Mouse (Mus musculus) neural tube, embryonic 15.5 days (tissue): ENCODE data around the gene Itgal. TPM values are rescaled to one million over a fixed set of nuclear protein-coding genes. Genes with fewer than 3 reads are reported as not detected.

Experiments used
- ATAC-seq: fragments of 200-750 bp; cut with Nextera tagmentation; 2 replicates; pipeline ENCODE4 v1.8.0; 2017; ENCODE audit warnings: mild to moderate bottlenecking, moderate TSS enrichment, moderate library complexity; ENCODE audit not compliant: low FRiP score
- H3K27ac ChIP-seq: fragments of 300-500 bp; sonication (generic); replicated peaks from 2 replicates; pipeline ENCODE4 v1.5.1; 2015; ENCODE audit warnings: mild to moderate bottlenecking, inconsistent platforms
- H3K27me3 ChIP-seq: fragments of 300-500 bp; sonication (generic); replicated peaks from 2 replicates; pipeline ENCODE4 v1.6.1; 2015; ENCODE audit warnings: inconsistent platforms
- H3K36me3 ChIP-seq: fragments of 300-500 bp; sonication (generic); 2 replicates; pipeline ENCODE4 v1.6.1; 2015; ENCODE audit warnings: inconsistent platforms
- H3K4me1 ChIP-seq: fragments of 300-500 bp; sonication (generic); 2 replicates; pipeline ENCODE4 v1.6.1; 2015; ENCODE audit warnings: inconsistent platforms
- H3K4me2 ChIP-seq: fragments of 300-500 bp; sonication (generic); 2 replicates; pipeline ENCODE4 v1.6.1; 2015; ENCODE audit warnings: inconsistent platforms, mild to moderate bottlenecking, moderate library complexity
- H3K4me3 ChIP-seq: fragments of 300-500 bp; sonication (generic); replicated peaks from 2 replicates; pipeline ENCODE4 v1.5.1; 2015; ENCODE audit warnings: mild to moderate bottlenecking, inconsistent platforms
- H3K9ac ChIP-seq: fragments of 300-500 bp; sonication (generic); replicated peaks from 2 replicates; pipeline ENCODE4 v1.6.1; 2015; ENCODE audit warnings: mild to moderate bottlenecking, inconsistent platforms
- H3K9me3 ChIP-seq: fragments of 300-500 bp; sonication (generic); replicated peaks from 2 replicates; pipeline ENCODE4 v1.6.1; 2016; ENCODE audit warnings: inconsistent platforms
- WGBS: fragments of 180-500 bp; shearing (Covaris S2); methylation state at CpG from one replicate; pipeline ENCODE4 v1.1.7; 2015; ENCODE audit warnings: mixed read lengths; 5-methylcytosine and 5-hydroxymethylcytosine counted together
- polyA plus RNA-seq: library from polyadenylated mRNA; unstranded; fragments of >200 nt; fragmentation: Nextera tagmentation; extraction: Ambion mirVana; gene quantifications from 2 replicates; pipeline ENCODE4 v1.2.1, GENCODE M21; 2015

Gene Itgal
- polyA plus RNA-seq, 1 experiment from 2014 or later, result 0.18 TPM

DNA sequence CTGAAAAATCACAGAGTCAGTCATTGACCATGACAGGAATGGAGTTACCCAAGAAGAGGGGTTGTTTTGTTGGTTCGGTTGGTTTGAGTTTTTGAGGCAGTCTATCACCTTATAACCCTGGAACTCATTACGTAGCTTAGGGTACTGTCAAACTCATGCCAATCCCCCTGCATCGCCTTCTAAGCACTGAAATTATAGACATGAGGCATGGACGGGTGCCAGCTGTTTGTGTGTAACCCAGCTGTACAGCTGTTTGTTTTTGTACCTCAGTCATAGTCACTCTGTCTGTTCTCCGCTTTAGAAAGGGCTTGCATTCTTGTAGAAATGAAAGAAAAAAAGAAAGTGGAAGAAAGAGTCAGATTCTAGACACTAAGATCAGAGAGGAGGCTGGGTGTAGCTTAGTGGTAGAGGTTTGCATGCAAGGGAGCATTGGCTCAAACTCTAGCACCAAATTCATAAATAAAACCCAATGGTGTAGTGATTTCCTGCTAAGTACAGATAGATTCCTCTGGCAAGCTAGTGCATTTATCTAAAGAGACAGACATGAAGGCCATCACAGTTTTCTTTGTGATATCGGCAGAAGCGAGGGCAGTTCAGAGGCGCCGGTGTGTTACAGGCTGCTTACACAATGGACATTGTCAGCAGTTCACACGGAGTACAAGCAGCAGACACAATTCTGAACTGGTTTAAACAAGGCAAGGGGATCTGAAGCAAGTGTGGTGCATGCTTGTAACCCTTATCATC is 33.7 kb upstream of the Itgal start:
- H3K27me3 ChIP-seq, result no peaks in the 10 kb centered on the region
- WGBS, result 87% methylated on average over 10 of the region's 10 CpGs
- H3K9me3 ChIP-seq, result no peaks in the 10 kb centered on the region
- H3K4me3 ChIP-seq, result no peak overlapping the region
- no peaks in the 10 kb centered on the region for H3K36me3 ChIP-seq
- peaks cover 18% of the 10 kb centered on the region for H3K4me1 ChIP-seq
- no peak overlapping the region for H3K27ac ChIP-seq
- ATAC-seq, result no peak
- H3K9ac ChIP-seq, result no peak overlapping the region
- H3K4me2 ChIP-seq, result no peak overlapping the region

GRCm38 (mm10) chr7:127263526-127263925 is 32.5 kb upstream of the Itgal start:
- Histone ChIP-seq H3K9me3 (0 out of 2 replicates have a peak, but pooled peaks cover 5% of the 10 kb centered on the region), H3K4me3 (no peak overlapping the region), H3K36me3 (peaks cover 5% of the 10 kb centered on the region), H3K27ac (no peak overlapping the region), H3K9ac (no peak overlapping the region), H3K27me3 (no peaks in the 10 kb centered on the region), H3K4me1 (peaks cover 18% of the 10 kb centered on the region), H3K4me2 (no peak overlapping the region)
- WGBS, result 97% methylated on average over 3 of the region's 3 CpGs
- ATAC-seq, result no peak

DNA sequence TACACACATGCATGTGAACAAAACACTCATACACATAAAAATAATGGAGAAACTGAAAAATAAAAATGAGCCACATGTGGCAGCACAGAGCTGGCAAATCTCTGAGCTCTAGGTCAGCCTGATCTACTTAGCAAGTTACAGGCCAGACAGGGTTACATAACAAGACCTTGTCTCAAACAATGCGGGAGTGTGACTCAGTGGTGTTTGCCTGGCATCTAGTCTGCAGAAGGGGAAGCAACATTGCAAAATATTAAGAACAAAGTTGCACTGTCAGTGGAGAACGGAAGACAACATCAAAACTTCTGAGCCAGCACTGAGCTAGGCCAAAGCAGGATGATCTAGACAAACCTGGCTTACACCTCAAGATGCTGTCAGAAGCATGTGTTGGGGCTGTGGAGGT is 25.8 kb upstream of the Itgal start:
- H3K4me2 ChIP-seq, result no peak overlapping the region
- WGBS, result 96% methylated on average over 2 of the region's 2 CpGs
- peaks cover 29% of the 10 kb centered on the region for H3K36me3 ChIP-seq
- no peaks in the 10 kb centered on the region for H3K27me3 ChIP-seq
- ATAC-seq, result no peak
- peaks cover 28% of the 10 kb centered on the region for H3K4me1 ChIP-seq
- H3K9me3 ChIP-seq, result 0 out of 2 replicates have a peak, but pooled peaks cover 9% of the 10 kb centered on the region
- H3K4me3 ChIP-seq, result no peak overlapping the region
- no peak overlapping the region for H3K9ac ChIP-seq
- no peak overlapping the region for H3K27ac ChIP-seq

DNA sequence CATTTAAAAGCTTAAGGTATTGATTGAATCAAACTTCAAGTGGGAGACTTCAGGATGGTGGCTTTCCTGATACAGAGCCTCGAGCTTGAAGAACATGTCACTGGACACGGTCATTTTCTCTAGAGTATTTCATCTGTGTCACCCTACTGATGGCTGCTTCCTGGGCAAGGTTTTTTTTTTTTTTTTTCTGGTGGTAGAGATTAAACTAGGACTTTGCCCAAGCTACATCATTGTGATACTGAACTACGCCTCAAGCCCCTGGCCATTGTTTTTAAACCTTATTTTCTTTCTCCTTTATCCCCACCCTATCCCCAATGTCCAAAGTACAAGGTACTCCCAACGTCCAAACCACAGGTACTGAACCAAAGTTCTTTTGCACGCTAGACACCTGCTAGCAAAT is 25.4 kb upstream of the Itgal start:
- H3K27me3 ChIP-seq, result no peaks in the 10 kb centered on the region
- no peak overlapping the region for H3K9ac ChIP-seq
- peaks cover 29% of the 10 kb centered on the region for H3K36me3 ChIP-seq
- 97% methylated on average over 5 of the region's 5 CpGs for WGBS
- no peak overlapping the region for H3K27ac ChIP-seq
- ATAC-seq, result no peak
- no peak overlapping the region for H3K4me3 ChIP-seq
- no peak overlapping the region for H3K4me2 ChIP-seq
- H3K4me1 ChIP-seq, result peaks cover 28% of the 10 kb centered on the region
- 0 out of 2 replicates have a peak, but pooled peaks cover 9% of the 10 kb centered on the region for H3K9me3 ChIP-seq

- 94% methylated on average over 4 of the region's 4 CpGs for WGBS
Measured at GRCm38 (mm10) chr7:127271093-127271492, 25.0 kb upstream of the Itgal start.

DNA sequence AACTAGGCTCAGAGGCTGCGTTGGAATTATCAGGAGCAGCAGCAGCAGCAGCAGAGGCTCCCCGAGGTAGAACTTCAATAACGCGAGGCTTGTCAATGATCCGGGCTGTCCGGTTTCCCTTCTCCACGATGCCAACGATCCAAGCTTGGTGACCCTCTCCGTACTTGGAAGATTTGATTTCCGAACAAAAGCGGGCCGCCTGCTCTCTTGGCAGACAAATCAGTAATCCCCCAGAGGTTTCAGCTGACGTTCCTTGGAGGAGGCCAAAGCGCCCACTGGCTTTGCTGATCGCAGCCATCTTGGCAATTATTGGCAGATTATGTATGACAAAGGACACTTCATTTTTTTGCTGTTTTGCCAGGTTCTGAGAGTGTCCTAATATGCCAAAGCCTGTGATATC is 23.5 kb upstream of the Itgal start:
- peak overlapping the region; percentile 74 for H3K4me3 ChIP-seq

More at GRCm38 (mm10) chr7:127271093-127271492, 25.0 kb upstream of the Itgal start:
- H3K4me2 ChIP-seq, result no peak overlapping the region
- peaks cover 29% of the 10 kb centered on the region for H3K36me3 ChIP-seq
- peaks cover 28% of the 10 kb centered on the region for H3K4me1 ChIP-seq
- H3K27ac ChIP-seq, result no peak overlapping the region
- H3K4me3 ChIP-seq, result no peak overlapping the region
- no peak overlapping the region for H3K9ac ChIP-seq
- 0 out of 2 replicates have a peak, but pooled peaks cover 9% of the 10 kb centered on the region for H3K9me3 ChIP-seq
- H3K27me3 ChIP-seq, result no peaks in the 10 kb centered on the region
- ATAC-seq, result no peak

DNA sequence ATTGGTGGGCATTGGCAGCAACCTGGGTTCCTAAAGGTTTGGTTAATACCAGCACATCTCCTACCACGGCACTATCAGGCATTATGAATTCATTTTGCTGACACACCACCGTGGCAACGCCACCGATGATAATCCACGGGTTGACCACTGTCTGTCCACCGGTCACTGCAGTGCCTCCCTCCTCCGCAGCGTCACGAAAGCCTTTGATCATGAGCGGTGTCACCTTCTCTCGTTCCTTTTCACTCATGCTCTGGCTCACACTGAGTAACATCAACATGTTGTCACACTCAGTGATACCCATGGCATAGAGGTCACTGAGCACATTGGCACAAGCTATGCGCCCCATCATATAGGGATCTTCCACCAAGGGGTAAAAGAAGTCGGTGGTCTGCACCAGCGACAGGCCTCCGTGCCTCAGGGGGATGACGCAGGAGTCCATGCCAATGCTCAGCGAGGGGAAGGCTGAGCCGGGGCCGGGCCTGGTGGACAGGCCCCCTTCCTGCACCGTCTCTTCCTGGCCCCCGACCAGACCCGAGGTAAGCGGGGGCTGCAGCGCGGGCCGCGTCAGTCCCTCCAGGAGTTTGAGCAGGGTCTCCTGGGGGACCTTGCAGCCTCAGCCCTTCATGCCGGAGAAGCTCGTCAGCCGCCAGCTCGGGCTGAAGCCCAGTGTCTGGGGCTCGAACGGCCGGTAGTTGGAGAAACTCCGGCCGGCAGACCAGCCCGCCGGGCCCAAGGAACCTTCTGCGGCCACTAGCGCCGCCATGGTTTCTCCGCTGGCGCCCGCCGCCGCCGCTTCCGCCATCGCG is 22.7 kb upstream of the Itgal start:
- peak; percentile 71 for ATAC-seq
- Histone ChIP-seq H3K4me2 (peak overlapping the region; percentile 84), H3K9ac (peak overlapping the region; percentile 85), H3K27ac (peak overlapping the region; percentile 88), H3K27me3 (no peaks in the 10 kb centered on the region), H3K9me3 (0 out of 2 replicates have a peak, but pooled peaks cover 6% of the 10 kb centered on the region), H3K4me1 (peaks cover 28% of the 10 kb centered on the region), H3K4me3 (peak overlapping the region; percentile 74), H3K36me3 (peaks cover 27% of the 10 kb centered on the region)
- WGBS, result 15% methylated on average over 50 of the region's 50 CpGs

More for the DNA sequence above, 23.5 kb upstream of the Itgal start:
- Histone ChIP-seq H3K27ac (no peak overlapping the region), H3K4me1 (peaks cover 28% of the 10 kb centered on the region), H3K27me3 (no peaks in the 10 kb centered on the region), H3K36me3 (peaks cover 29% of the 10 kb centered on the region), H3K9ac (no peak overlapping the region), H3K9me3 (0 out of 2 replicates have a peak, but pooled peaks cover 9% of the 10 kb centered on the region), H3K4me2 (peak overlapping the region; percentile 84)
- ATAC-seq, result no peak
- 95% methylated on average over 15 of the region's 15 CpGs for WGBS

DNA sequence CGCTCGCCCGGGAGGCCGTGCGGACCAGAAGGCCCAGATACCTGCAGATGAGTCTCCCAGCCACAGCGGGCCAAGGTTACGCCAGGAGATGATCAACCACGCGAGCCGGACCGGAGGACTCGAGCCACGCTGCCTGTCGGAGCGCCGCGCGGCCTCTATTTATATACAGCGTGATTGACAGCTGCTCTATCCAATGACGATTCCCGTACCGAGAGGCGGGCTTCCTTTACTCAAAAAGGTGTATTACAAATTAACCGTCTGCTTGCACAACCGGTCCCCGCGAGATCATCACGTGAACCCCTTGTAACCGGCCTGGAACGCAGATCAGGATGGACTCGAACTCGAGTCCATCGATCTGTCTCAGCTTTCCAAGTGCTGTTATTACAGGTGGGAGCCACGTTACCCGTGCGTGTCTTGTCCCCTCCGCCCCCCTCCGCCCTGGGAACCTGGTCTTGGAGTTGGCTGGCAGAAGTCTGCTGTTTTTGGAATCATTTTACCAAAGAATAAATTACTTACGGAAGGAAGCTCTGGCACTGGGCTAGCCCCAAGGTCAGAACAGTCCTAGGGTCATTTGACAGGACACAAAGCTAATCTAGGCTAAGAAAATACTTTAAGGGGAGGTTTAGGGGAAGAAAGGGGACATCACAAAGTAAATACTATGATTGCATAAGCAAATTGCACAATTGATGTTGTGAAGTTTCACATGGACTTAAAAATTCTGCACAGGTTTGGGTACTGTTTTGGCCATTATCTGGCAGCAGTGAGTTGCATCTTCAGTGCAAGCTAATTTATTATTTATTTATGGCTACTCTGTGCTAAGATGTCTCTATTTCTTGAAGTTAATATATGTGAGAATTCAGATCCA is 21.9 kb upstream of the Itgal start, which contains the start of gene Sephs2:
Gene Sephs2, minus strand, starts transcription at position 131 of the 865 bp plus-strand sequence.
- 3% methylated on average over 39 of the region's 39 CpGs for WGBS
- Histone ChIP-seq H3K4me2 (peak within 1 kb of the TSS; percentile 84), H3K9ac (peak within 1 kb of the TSS; percentile 85), H3K4me1 (peaks cover 28% of the 10 kb centered on the region), H3K9me3 (no peaks in the 10 kb centered on the region), H3K36me3 (peaks cover 20% of the 10 kb centered on the region), H3K27me3 (no peaks in the 10 kb centered on the region), H3K27ac (peak within 1 kb of the TSS; percentile 88), H3K4me3 (peak within 1 kb of the TSS; percentile 74)
- ATAC-seq, result peak; percentile 93

DNA sequence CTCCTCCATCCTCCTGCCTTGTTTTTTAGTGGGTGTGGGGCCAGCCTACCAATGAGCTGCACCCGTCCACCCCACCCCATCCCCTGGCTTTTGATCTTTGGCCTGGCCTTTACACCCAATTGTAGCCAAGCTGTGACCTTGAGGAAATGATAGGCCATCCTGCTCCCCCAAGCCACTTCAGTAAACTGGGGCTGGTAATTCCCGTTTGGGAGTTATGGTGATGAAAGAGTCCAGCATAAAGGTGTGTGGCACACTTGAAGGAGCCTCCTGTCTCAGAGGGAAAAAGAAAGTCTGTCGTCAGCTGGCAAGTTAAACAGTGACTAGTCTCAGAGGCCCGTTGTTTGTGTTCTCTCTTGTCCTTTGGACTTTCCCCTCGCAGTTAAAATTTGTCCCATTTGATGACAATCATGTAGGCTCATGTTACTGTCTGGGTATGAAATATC is 19.5 kb upstream of the Itgal start:
- H3K9ac ChIP-seq, result no peak overlapping the region
- no peak overlapping the region for H3K4me2 ChIP-seq
- H3K9me3 ChIP-seq, result no peaks in the 10 kb centered on the region
- H3K4me3 ChIP-seq, result no peak overlapping the region
- no peaks in the 10 kb centered on the region for H3K27me3 ChIP-seq
- ATAC-seq, result no peak
- H3K4me1 ChIP-seq, result peaks cover 23% of the 10 kb centered on the region
- peaks cover under 1% of the 10 kb centered on the region; the same call in 1 of the 2 replicates for H3K36me3 ChIP-seq
- 70% methylated on average over 5 of the region's 5 CpGs for WGBS
- no peak overlapping the region for H3K27ac ChIP-seq

- no peak overlapping the region for H3K27ac ChIP-seq
- H3K9me3 ChIP-seq, result no peaks in the 10 kb centered on the region
- H3K4me1 ChIP-seq, result peaks cover 7% of the 10 kb centered on the region
- no peaks in the 10 kb centered on the region for H3K27me3 ChIP-seq
- H3K4me3 ChIP-seq, result no peak overlapping the region
- no peak for ATAC-seq
- H3K4me2 ChIP-seq, result no peak overlapping the region
- no peaks in the 10 kb centered on the region for H3K36me3 ChIP-seq
- WGBS, result 24% methylated on average over 8 of the region's 8 CpGs
- H3K9ac ChIP-seq, result no peak overlapping the region
Measured at GRCm38 (mm10) chr7:127278311-127278710, 17.7 kb upstream of the Itgal start.

DNA sequence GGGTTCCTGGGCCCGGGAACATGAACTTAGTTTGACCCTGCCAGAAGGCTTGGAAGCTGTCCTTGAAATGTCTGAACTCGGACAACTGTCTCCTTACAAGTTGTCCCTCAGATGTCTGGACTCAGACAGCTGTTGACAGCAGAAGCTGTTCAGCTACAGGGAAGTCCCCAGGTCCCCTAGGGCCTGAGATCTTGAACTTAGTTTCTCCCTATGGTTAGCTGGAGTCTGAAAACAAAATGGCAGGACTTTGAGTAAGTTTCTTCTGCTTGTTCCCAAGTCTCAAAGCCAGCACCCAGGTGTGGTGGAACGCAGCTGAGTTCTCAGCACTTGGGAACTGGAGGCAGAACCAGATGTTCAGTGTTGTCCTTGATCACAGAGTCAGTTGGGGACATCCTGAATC is 16.0 kb upstream of the Itgal start:
- no peak overlapping the region for H3K4me2 ChIP-seq
- WGBS, result 78% methylated on average over 3 of the region's 3 CpGs
- no peaks in the 10 kb centered on the region for H3K36me3 ChIP-seq
- no peak overlapping the region for H3K9ac ChIP-seq
- H3K4me3 ChIP-seq, result no peak overlapping the region
- H3K27ac ChIP-seq, result no peak overlapping the region
- H3K9me3 ChIP-seq, result no peaks in the 10 kb centered on the region
- no peaks in the 10 kb centered on the region for H3K4me1 ChIP-seq
- no peaks in the 10 kb centered on the region for H3K27me3 ChIP-seq
- no peak for ATAC-seq
